Mouse (Mus musculus): ENCODE data around the gene Batf3. TPM values are rescaled to one million over a fixed set of nuclear protein-coding genes. Genes with fewer than 3 reads are reported as not detected.
"Not testable (repeated sequence)": the region's sequence is repeated elsewhere in the genome, so short reads cannot be mapped to it uniquely, and the experiment has no call there.

The Batf3 gene
- total RNA-seq, 2 experiments from 2014 or later, result not detected

DNA sequence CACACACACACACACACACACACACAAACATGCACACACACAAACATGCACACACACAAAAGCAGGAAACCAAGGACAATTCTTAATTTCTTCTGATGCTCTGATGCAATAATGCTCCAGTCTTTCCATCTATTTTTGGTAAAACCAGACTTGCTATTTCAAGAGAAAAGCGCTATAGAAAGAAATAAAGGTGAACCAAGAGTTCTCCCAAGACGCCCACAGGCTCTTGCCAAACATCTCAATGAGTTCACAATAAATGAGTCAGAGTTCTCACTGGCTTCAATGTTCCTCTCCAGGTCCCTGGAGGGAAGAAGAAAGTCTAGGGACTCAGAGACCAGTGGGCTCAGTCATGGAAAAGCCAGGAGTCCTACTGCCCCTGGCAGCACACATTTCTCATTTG is 26.0 kb downstream of the Batf3 start:
- no peak for ATAC-seq (replicated peaks; ENCODE audit: low FRiP score, low TSS enrichment, poor library complexity, severe bottlenecking)

DNA sequence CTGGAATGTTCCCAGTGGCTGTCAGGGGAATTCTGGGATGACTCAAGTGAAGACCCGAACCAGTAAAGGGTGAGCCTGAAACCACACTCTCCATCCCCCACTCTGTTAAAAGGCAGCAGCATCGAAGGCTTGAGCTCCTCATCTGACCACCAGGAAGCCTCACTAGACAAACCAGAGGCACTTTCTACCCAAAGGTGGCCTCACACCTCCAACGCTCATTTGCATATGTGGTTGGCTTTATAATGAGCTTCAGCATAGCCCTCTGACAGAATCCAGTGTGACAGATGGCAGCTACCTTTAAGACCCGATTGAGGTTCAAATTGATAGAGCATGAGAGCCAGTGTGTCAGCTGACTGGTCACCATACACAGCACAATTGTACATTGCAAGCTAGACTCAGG is 26.6 kb downstream of the Batf3 start:
- ATAC-seq (replicated peaks; ENCODE audit: low FRiP score, low TSS enrichment, poor library complexity, severe bottlenecking), result no peak

DNA sequence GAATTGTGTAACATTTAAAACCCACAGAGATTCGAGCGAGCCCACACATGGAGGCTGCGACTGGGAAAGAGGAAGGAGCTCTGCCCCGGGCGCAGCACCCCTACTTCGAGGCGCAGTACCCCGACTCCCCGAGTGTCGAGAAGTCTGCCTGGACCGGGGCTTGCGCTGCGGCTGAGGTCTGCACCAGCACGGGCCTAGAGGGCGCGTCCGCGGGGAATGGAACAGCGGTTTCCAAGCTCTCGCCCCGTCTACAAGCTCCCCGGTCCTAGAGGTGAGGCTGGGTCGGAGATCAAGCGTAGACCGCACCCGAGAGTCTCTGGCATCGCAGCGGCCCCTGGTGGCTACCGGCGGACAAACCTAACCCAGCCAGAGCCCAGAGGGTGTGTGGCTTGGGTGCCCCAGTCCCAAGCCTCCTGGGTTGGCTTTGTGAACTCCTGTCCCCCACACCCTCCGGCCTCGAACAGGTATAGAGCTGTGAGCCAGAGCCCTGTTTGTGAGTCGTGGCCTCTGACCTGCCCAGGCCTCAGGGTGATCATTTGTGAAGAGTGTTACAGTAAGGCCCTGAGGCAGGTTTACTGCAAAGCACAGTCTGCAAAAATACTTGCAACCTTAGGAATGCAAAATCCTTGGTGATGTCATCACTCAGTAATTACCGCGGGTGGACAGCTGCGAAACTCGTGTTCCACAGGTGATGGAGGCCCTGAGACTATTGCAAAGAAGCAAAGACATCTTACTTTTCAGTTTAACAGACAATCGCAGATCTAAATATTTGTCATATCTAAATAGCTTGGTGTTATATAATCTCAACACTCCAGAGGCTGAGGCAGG is 28.4 kb downstream of the Batf3 start:
- peak; percentile 100 for ATAC-seq (replicated peaks; ENCODE audit: low FRiP score, low TSS enrichment, poor library complexity, severe bottlenecking)

DNA sequence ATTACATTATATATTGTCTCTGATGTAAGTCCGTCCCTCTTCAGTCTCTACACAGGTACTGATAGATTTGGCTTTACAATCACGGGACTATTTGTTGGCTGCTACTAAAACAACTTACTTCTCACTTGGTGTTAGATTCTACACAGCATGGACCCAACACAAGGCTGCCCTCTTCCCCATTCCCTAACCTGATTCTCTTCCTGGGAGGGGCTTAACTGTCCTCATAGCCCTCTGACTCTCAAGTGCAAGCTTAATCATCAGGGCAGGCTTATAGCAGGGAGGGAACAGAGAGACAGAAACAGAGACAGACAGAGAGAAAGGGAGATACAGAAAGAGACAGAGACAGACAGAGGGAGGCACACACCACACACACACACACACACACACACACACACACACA is 34.0 kb downstream of the Batf3 start:
- no peak for ATAC-seq (replicated peaks; ENCODE audit: low FRiP score, low TSS enrichment, poor library complexity, severe bottlenecking)

DNA sequence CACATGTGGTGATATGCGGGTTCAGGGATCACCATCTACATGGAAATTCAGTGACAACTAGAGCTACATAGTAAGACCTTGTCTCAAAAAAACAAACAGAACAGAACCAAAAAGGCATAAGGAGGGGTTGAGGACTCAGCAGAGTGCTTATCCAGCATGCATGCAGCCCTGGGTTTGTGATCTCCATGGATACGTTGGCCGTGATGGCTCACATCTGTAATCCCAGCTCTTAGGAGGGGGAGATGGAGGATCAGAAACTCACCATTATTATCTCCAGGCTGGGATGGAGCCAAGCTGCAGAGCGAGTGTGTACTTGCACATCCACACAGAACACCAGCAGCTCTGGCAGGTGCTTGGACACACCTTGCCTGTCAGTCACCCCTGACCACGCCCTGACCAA is 34.6 kb downstream of the Batf3 start:
- no peak for ATAC-seq (replicated peaks; ENCODE audit: low FRiP score, low TSS enrichment, poor library complexity, severe bottlenecking)

DNA sequence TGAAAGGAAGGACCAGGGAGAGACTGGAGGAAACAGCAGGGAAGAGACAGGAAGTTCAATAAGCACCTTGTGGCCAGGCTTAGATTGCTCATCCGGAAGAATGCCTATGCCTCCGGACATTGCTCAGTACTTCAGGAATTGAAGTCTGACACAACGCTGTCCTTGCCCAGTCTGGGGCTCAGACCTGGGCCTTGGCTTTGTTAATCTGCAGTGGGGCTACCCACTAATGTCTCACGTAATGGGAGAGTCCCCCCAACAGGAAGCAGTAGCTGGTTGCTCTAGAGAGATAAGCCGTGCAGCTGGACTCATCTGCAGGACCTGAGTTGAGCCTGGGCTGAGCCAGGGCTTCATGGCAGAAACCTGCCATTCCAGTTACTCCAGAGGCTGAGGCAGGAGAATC is 35.3 kb downstream of the Batf3 start:
- peak; percentile 85 for ATAC-seq (replicated peaks; ENCODE audit: low FRiP score, low TSS enrichment, poor library complexity, severe bottlenecking)

DNA sequence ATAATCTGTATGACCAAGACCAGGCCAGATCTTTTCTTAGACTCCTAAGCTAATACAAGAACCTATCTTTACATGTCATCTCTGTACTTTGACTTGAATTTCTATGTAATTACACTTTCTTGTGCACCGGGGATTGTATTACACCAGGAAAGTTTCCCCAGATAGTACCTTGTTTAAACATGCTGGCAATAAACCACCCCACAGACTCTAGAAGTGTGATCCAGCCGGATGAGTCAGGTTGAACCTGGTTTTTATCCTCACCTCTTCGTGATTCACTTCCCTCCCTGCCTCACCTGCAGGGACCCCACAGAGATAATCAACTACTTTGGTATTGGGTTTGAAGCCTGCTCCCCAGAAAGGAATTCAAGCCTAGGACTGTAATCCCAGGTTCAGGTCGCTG is 37.8 kb downstream of the Batf3 start:
- no peak for ATAC-seq (replicated peaks; ENCODE audit: low FRiP score, low TSS enrichment, poor library complexity, severe bottlenecking)

DNA sequence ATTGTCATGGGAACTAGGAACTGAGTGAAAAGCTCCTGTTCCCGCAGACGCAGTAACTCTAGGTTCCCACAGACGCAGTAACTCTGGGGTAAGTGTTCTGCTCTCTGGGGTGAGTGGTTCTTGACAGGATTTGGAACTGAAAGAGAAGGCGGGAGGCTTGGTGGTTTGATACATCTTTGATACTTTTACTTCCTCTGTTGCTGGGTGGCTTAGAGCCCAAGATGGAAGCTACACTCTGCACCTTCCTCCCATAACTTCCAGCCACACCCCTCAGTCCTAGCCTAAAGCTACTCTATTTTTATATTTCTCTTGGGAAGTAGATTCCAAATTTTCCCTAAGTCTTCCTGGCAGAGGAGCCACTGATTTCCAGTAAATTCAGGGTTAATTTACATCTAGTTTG is 40.8 kb downstream of the Batf3 start:
- no peak for ATAC-seq (replicated peaks; ENCODE audit: low FRiP score, low TSS enrichment, poor library complexity, severe bottlenecking)

DNA sequence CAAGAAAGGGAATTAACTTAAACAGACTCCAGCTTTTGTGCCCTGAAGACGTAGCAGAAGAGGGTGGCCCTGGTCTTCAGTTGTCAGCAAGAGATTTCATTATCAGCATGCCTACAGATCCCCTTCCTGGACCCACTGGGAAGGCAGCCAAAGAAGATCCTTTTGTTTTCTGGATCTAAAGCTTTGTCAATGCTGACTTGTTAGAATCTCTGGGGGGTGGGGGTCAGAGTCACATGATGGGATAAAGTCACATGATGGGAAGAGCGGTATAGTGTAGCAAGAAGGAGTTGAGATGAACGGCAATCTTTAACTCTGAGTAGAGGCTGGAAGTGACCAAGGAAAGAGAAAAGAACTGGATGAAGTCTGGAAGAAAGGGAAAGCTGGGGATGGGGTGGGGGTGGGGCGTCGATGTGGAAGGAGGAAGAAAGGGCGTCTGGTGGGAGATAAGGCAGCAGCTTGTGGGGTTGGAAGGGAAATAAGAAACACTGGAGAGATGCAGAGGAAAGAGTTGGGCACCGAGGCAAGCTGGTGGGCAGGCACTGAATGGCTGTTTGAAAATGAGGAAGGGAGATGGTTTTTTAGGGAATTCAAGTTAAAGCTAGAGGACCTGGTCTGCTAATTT is 41.3 kb downstream of the Batf3 start:
- peak; percentile 85 for ATAC-seq (replicated peaks; ENCODE audit: low FRiP score, low TSS enrichment, poor library complexity, severe bottlenecking)

DNA sequence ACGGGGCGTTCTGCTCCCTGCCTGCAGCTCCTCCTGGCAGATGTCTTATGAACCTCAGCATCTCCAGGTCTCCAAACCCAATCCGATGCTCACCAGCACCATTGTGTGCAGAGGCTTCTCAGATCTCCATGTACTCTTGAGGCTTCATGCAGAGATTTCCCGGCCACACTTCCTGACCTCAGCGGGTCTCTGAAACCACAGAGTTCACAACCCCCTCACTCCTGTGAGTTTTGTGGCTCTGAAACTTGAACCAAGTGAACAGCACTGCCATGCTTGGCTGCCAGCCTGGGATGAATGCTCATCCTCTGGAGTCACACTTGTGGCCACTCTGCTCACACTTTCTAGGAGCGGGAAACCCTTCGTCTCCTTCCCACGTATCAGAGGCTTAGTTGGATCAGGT is 43.3 kb downstream of the Batf3 start:
- ATAC-seq (replicated peaks; ENCODE audit: low FRiP score, low TSS enrichment, poor library complexity, severe bottlenecking), result no peak

DNA sequence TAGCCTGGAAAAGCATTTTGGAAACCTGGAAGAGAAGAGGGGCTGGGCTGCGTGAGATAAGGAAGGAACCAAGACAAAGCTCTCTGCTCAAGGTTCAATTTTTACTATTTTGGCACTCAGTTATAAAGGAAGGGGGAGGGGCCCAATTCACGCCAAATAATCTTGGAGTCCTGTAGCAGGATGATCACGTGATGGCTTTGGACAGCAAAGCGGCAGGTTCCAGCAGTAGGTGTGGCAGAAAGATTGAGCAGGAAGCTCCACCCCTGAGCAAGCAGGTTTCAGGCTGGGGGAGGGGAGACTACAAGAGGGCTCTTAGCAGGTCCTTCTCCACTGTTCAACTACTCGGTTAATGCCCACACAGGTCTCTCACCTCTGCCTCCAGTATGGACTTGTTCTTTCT is 51.8 kb downstream of the Batf3 start:
- ATAC-seq (replicated peaks; ENCODE audit: low FRiP score, low TSS enrichment, poor library complexity, severe bottlenecking), result not testable (repeated sequence)

DNA sequence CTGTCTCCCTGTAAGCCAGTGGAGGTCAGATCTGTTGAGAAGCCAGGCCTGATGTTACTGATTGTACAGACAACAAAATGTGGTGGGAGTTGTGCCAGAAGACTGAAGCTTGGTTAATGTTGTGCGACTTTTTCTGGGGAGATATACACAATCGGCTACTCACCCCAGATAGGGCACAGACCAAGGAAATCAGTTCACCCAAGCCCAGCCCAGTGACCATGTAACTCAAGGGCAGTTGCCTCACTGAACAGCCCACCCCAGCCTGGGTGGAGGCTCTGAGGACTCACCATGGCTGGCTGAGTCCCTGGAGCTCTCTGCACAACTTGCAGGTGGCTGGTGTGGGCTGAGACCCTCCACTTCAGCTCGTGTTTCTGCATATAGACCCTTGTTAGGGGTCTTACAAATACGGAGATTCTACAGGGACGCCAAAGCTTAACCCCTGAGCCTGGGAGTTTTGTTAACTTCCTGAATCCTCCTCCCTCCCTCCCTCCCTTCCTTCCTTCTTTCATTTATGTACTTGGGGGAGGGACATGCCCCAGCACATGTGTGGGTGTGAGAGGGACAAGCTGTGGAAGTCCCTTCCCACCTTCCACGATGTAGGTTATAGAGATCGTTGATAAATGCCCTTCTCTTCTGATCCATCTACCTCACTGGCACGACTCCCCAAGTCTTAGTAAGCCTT is 53.4 kb downstream of the Batf3 start:
- no peak for ATAC-seq (replicated peaks; ENCODE audit: low FRiP score, low TSS enrichment, poor library complexity, severe bottlenecking)

DNA sequence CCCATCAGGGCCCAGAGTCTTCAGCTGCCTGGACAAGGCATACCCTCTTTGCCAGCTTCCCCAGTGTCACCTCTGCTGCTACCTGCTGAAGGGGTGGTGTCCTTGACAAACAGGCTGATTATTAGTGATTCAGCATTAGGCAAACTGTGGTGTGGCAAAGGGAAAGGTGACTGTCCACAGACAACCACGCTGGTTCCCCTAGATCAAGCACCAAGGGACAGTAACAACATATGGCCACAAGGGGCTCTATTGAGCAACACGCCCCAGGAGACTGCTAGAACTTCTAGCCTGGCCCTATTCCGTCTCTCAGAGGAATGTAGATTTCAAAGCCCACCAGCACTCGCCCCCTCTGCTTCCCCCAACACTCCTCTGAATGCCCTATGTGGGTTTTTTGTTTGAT is 55.4 kb downstream of the Batf3 start:
- ATAC-seq (replicated peaks; ENCODE audit: low FRiP score, low TSS enrichment, poor library complexity, severe bottlenecking), result peak; percentile 96

DNA sequence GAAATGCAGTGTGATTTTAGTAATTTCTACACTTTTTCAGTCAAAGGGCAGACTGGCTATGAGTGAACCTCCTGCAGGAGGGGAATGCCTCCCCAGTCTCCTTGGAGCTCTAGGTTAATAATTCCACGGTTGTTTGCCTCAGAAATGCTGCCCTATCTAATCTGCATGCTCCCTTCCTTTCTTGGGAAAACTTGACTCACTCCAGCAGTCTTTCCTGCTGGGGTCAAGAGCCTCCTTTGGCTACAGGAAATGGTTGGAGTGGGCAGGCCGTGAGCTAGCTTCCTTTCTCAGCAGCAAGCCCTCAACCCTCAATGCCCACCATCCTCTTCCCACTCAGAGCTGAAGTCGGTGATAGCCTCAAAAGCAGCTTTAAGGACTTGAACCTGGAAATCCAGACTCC is 56.7 kb downstream of the Batf3 start:
- no peak for ATAC-seq (replicated peaks; ENCODE audit: low FRiP score, low TSS enrichment, poor library complexity, severe bottlenecking)

Other genes starting within 250 kb of the Batf3 start
- gene Rps6kc1, start 186.1 kb upstream of the Batf3 start, total RNA-seq (2014; fragmentation: Nextera tagmentation), result 10.3 and 20.0 TPM in 2 replicates
- gene Rps6kc1, start 186.1 kb upstream of the Batf3 start, total RNA-seq (2017), result 17.3 and 22.1 TPM in 2 replicates
- 36.3 and 39.8 TPM in 2 replicates for gene Angel2, start 172.7 kb upstream of the Batf3 start, total RNA-seq (2014; fragmentation: Nextera tagmentation)
- 37.0 and 42.6 TPM in 2 replicates for gene Angel2, start 172.7 kb upstream of the Batf3 start, total RNA-seq (2017)
- gene Vash2, start 118.6 kb upstream of the Batf3 start, total RNA-seq (2014; fragmentation: Nextera tagmentation), result not detected in 2 replicates
- not detected in 2 replicates for gene Vash2, start 118.6 kb upstream of the Batf3 start, total RNA-seq (2017)
- 28.5 and 30.6 TPM in 2 replicates for gene Flvcr1, start 71.7 kb upstream of the Batf3 start, total RNA-seq (2014; fragmentation: Nextera tagmentation)
- 28.2 and 30.3 TPM in 2 replicates for gene Flvcr1, start 71.7 kb upstream of the Batf3 start, total RNA-seq (2017)
- not detected in 2 replicates for gene Spata45, start 61.2 kb upstream of the Batf3 start, total RNA-seq (2014; fragmentation: Nextera tagmentation)
- gene Spata45, start 61.2 kb upstream of the Batf3 start, total RNA-seq (2017), result not detected in 2 replicates
- 20.1 and 23.3 TPM in 2 replicates for gene Tatdn3, start 34.9 kb upstream of the Batf3 start, total RNA-seq (2014; fragmentation: Nextera tagmentation)
- 23.3 and 33.6 TPM in 2 replicates for gene Tatdn3, start 34.9 kb upstream of the Batf3 start, total RNA-seq (2017)
- 17.2 and 20.8 TPM in 2 replicates for gene Nsl1, start 34.8 kb upstream of the Batf3 start, total RNA-seq (2014; fragmentation: Nextera tagmentation)
- gene Nsl1, start 34.8 kb upstream of the Batf3 start, total RNA-seq (2017), result 14.8 and 18.4 TPM in 2 replicates
- not detected in 2 replicates for gene Fam71a, start 67.0 kb downstream of the Batf3 start, total RNA-seq (2014; fragmentation: Nextera tagmentation)
- gene Fam71a, start 67.0 kb downstream of the Batf3 start, total RNA-seq (2017), result 0.11 and 0.42 TPM in 2 replicates
- not detected in 2 replicates for gene Atf3, start 120.2 kb downstream of the Batf3 start, total RNA-seq (2014; fragmentation: Nextera tagmentation)
- gene Atf3, start 120.2 kb downstream of the Batf3 start, total RNA-seq (2017), result 16.7 and 18.5 TPM in 2 replicates
- 62.2 and 87.6 TPM in 2 replicates for gene Nenf, start 220.3 kb downstream of the Batf3 start, total RNA-seq (2014; fragmentation: Nextera tagmentation)
- 20.3 and 35.5 TPM in 2 replicates for gene Nenf, start 220.3 kb downstream of the Batf3 start, total RNA-seq (2017)
- gene Tmem206, start 228.1 kb downstream of the Batf3 start, total RNA-seq (2014; fragmentation: Nextera tagmentation), result 13.5 TPM in 2 replicates
- gene Tmem206, start 228.1 kb downstream of the Batf3 start, total RNA-seq (2017), result 9.8 and 15.5 TPM in 2 replicates

All from megakaryocyte-erythroid progenitor cell, adult 5-6 weeks (primary cell).